Mouse (Mus musculus) cerebellum, postnatal 36 days (tissue): ENCODE measurements around the gene Ppp1r12a.

Experiments used
- DNase-seq, 2 experiments: peaks; one replicate each; pipeline ENCODE4 v3.0.0; 2021 to 2022; ENCODE audit warnings: mixed read lengths in 2 of 2

Ppp1r12a gene

DNA sequence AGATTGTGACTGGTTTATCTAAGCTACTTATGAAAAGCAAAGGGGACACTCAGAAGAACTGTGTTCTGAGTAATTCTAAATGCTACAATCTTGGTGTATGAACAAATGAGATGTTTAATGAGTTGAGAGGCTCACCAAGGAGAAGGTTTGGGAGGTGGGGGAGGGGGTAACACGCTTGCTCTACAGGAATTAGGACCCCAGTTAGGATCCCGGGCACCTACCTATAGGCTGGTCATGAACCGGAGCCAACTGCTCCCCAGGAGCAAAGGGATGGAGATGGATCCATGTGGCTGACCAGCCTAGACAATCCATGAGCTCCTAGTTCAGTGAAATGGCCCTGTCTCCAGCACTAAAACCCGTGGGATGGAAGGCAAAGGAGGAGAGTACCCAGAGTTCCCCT is 130.7 kb downstream of the Ppp1r12a start:
- DNase-seq = no peak

DNA sequence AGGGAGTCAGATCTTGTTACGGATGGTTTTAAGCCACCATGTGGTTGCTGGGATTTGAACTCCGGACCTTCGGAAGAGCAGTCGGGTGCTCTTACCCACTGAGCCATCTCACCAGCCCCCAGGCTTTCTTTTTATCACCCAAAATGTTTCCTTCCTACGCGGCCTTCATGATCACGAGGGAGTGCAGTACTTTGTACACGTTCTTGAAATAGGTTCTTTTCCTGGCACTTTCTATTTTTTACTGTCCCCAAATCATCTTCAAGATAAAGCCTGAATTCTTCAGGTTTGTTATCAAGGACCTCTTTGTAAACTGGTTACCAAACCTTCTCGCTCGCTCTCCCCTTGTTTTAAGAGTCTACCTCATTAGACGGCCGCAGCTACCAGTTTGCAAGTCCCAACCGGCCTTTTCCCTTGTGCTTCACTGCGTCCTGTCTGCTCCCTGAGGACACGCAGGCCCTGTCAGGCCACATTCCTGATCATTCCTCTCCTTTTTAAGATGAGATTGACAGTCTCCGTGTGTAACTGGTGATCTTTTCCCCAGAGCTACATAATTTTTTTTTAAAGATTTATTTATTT is 131.7 kb downstream of the Ppp1r12a start:
- no peak for DNase-seq

GRCm38 (mm10) chr10:108294766-108295165 is 132.8 kb downstream of the Ppp1r12a start:
- no peak for DNase-seq

DNA sequence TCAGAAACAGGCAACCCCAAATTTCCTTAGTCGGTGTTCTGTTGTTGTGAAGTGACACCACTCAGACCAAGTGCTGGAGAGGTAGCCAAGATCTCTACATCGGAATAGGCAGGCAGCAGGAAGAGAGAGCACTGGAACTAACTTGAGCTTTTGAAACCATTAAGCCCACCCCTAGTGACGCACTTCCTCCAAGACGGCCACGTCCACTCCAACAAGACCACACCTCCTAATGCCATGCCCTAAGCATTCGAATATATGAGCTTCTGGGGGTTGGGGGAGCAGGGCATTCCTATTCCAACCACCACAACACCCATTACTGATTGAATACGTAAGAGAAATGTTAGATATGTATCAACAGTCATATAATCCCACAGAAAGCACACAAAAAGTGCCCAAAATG is 134.5 kb downstream of the Ppp1r12a start:
- no peak for DNase-seq

DNA sequence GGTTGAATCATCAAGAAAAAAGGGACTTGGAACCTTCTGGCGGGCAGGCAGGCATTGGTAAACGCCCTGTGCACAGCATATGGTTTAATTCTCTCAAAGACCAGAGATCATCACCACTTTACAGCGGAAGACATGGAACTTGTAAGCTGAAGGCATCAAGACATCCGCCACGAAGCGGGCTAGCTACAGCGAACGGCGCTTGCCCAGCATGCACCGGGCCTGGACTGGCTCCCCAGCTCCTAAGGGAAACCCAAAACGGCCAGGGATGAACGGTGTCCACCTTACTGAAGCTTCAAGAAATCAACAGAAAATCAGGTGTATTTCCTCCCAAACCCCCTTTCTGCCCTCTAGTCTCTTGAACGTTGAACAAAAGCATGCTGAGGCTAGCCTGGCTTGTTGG is 136.3 kb downstream of the Ppp1r12a start:
- no peak for DNase-seq

DNA sequence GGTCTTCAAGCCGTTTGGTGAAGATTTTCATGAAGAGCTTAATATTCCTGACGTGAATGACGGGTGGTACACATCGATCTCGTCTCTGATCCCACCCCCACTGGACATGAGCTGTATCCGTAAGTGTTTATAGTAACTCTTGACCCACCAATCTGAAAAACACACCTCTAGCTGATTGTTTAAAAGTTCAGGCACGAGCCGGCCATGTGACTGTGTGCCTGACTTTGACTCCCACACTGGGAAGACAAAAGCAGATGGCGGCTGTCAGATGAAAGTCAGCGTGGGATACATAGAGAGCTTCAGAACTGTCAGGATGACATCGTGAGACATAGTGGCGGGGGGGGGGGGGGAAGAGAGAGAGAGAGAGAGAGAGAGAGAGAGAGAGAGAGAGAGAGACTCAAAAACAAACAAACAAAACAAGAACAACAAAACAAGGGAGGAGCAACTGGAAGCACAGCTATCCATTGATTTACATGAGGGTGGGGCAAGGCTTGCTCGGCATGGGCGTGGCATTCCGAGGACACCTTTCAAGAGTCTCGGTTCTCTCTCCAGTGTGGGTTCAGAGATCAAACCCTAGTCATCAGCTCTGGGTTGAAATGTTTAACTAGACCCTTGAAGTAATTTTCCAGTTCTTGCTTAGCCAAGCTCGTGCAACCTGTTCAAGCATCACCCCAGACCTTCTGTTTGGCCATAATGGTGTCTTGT is 137.0 kb downstream of the Ppp1r12a start:
- no peak for DNase-seq

DNA sequence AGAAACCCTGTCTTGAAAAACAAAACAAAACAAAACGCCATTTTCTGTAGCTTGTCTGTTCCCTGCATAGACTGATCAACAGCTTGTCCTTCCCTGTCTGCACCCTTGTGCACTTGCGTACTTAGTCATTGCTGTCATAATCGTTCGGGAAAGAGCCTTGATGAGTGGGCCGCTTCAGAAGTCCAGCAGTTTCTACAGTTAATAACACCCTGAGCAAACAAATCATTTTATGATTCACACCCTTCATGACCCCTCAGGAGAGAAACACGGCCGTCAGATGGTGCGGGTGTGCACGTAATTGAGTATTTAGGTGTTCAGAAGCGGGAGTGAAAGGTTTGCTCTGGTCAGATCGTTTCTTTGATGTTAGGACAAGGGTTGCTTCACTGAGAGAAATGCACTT is 137.8 kb downstream of the Ppp1r12a start:
- DNase-seq = no peak

GRCm38 (mm10) chr10:108300843-108301242 is 138.8 kb downstream of the Ppp1r12a start:
- DNase-seq = peak; percentile 81 to 82

DNA sequence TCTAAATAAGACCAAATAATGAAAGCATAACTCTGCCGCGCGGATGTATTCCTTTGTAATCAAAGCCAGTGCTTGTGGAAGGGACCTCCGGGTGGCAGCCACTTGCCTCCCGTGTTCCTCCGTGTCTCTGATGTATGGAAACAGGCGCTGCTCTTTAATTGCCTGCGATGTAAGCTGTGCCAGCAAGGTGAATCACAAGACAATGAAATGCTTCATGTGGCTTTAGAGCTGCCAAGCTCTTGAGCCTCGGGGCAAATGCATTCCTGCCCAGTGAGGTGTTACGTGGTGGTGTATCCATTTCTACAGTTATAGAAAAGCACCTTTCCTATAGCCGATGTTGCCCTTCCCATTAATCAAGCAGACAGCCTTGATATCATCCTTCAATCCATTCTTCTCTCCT is 145.8 kb downstream of the Ppp1r12a start:
- DNase-seq = no peak

DNA sequence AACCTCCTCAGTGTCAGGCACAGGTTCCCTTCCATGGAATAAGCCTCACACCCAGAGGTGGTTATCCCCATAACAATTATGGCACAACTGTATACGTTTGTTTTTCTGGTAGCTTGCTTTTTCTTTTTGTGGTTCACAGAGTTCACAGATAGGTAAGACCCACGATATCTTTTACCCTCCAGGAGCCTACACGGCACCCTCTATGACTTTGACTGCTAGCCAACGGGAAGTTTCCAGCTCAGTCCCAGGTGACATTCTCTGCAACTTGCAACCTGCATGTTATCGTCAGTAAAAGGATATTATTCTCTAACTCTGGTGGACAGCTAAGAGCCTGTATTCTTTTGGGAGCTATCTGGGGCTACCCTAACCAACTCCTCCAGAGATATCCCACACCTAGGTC is 148.2 kb downstream of the Ppp1r12a start:
- DNase-seq = no peak

- DNase-seq = no peak
Observed at GRCm38 (mm10) chr10:108311396-108311795, 149.4 kb downstream of the Ppp1r12a start.

GRCm38 (mm10) chr10:108313845-108314244 is 151.9 kb downstream of the Ppp1r12a start:
- DNase-seq = no peak

- DNase-seq = no peak
Observed at GRCm38 (mm10) chr10:108314396-108314795, 152.4 kb downstream of the Ppp1r12a start.

DNA sequence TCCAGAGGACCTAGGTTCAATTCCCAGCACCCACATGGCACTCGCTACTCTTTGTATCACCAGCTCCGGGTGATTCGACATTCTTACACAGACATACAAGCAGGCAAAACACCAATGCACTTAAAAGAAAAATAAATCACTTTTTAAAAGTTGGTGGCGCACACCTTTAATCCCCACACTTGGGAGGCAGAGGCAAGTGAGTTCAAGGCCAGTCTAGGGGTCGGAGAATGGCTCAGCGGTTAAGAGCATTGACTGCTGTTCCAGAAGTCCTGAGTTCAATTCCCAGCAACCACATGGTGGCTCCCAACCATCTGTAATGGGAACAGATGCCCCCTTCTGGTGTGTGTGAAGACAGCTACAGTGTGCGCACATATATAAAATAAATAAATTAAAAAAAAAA is 153.2 kb downstream of the Ppp1r12a start:
- DNase-seq = no peak

DNA sequence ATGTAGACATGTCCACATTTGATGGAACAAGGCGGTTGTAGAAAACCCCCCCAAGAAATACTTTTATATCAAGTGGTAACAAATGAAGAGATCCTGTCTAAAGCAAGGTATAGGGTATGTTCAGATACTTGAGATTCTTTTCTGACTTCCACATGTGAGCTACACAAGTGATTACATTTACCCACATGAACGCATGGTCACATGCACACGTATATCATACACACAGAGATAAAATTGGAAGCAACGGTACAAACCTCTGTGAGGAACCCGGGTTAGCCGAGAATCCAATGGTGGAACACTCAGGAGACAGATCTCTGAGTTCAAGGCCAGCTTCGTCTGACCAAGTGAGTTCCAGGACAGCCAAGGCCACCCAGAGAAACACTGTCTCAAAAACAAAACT is 166.4 kb downstream of the Ppp1r12a start:
- no peak for DNase-seq

GRCm38 (mm10) chr10:108328983-108329382 is 167.0 kb downstream of the Ppp1r12a start:
- no peak for DNase-seq

DNA sequence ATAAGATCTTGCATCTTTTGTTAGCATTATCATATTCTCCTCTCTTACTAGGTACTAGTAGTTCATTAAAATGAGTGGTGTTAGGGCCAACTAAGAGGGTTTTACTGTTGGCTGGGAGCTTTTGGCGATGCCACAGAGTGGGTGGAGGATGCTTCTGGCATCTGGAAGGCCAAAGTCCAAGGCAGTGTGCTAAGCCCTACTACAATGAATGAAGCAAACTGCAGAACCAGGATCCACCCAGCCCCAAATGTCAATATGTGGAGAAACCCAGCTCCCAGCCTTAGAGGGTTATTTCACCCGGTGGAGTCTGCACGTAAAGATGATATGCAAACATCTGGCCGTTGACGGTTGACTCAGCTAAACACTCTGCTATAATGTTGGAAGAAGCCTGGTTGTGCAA is 167.8 kb downstream of the Ppp1r12a start:
- no peak for DNase-seq

DNA sequence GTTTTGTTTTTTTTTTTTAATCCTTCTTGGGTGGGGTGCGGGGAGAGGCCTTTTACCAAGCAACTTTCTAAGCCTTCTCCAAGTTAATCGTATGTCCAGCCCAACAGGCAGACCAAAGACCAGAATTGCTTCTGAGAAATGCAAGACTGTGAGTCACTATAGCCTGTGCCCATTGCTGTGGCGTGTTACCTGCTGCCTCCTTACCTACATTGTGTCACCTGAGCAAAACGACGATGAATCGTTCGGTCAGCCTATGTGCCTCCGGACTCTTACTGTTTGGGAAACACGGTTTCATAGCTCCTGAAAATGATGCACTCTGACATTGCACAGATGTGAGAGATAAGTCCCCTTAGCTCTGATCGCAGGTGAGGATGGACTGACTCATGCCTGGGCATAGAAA is 169.0 kb downstream of the Ppp1r12a start:
- DNase-seq = peak in 1 of 2 experiments; percentile 4

- peak; percentile 43 to 62 for DNase-seq
Observed at GRCm38 (mm10) chr10:108331784-108332561, 170.0 kb downstream of the Ppp1r12a start, which contains the start of gene Pawr. Gene Pawr (plus strand): TSS chr10:108332121.

DNA sequence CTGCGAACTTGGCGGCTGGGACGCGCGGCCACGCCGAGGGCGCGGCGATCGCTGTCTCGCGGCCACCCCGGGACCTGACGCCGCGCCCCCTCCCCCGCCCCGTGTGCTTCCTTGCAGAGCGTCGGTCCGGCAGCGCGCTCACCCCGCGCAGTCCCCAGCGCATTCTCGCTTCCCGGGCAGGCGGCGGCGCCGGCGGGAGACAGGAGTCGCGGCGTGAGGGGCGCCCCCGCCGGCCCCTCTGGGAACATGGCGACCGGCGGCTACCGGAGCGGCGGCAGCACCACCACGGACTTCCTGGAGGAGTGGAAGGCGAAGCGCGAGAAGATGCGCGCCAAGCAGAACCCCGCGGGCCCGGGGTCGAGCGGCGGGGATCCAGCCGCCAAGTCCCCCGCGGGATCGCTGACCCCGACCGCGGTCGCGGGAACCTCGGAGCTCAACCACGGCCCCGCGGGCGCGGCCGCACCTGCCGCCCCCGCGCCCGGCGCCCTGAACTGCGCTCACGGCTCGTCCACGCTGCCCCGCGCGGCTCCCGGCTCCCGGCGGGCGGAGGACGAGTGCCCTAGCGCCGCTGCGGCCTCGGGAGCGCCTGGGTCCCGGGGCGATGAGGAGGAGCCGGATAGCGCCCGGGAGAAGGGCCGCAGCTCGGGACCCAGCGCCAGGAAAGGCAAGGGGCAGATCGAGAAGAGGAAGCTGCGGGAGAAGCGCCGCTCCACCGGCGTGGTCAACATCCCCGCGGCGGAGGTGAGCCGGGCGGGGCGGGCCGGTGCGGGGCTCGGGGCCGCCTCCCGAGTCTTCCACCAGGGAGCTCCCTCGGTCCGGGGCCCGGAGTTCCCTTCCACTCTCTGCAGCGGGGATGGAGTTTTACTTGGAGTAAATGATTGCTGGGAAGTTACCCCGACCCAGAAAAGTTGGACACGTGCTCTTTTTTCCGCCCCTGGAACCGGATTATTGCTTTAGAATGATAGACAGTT is 170.9 kb downstream of the Ppp1r12a start:
- peak; percentile 27 to 41 for DNase-seq

DNA sequence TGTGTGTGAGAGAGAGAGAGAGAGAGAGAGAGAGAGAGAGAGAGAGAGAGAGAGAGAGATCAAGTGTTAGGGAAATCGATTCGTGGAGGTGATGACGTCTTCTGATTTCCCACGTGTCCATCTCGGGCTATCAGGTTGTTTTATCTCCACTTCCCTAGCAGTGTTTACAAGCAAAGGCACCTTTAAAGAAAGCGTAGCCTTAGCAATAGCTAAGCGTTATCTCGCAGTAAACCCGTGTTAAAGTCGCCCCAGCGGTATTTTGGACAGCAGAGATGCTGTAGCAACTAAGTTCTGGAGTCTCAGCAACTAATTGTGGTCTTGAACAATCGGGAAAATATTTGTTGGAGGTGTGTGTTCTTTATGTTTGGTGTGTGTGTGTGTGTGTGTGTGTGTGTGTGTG is 171.6 kb downstream of the Ppp1r12a start:
- DNase-seq = no peak
